Mouse (Mus musculus) CH12.LX (cell line): Measurements from ENCODE around the gene Hist1h3c.
"Not testable (repeated sequence)": the region's sequence is repeated elsewhere in the genome, so short reads cannot be mapped to it uniquely, and the experiment has no call there.

Experiments used
- CTCF ChIP-seq, 2 experiments: IDR thresholded peaks in 1 of 2; conservative IDR thresholded peaks in 1 of 2; 2 replicates each; pipeline ENCODE4 v1.5.1; 2011 to 2012; ENCODE audit warnings: low read depth in 2 of 2, low read length in 2 of 2, improper control_type of control experiment in 1 of 2, inconsistent platforms in 1 of 2, mild to moderate bottlenecking in 1 of 2, moderate library complexity in 1 of 2
- E2F4 ChIP-seq: IDR thresholded peaks from 2 replicates; pipeline ENCODE4 v1.6.1; 2011; ENCODE audit warnings: low read depth, low read length, improper control_type of control experiment; ENCODE audit not compliant: insufficient replicate concordance
- ELF1 ChIP-seq: IDR thresholded peaks from 2 replicates; pipeline ENCODE4 v1.6.1; 2014; ENCODE audit warnings: low read depth, mild to moderate bottlenecking, inconsistent platforms, low read length, improper control_type of control experiment
- EP300 ChIP-seq: IDR thresholded peaks from 2 replicates; pipeline ENCODE4 v1.6.1; 2011; ENCODE audit warnings: low read length, improper control_type of control experiment
- MAX ChIP-seq: IDR thresholded peaks from 2 replicates; pipeline ENCODE4 v1.6.1; 2011; ENCODE audit warnings: low read length, improper control_type of control experiment
- MXI1 ChIP-seq: IDR thresholded peaks from 2 replicates; pipeline ENCODE4 v1.6.1; 2011; ENCODE audit warnings: mild to moderate bottlenecking, low read depth, low read length, improper control_type of control experiment
- POLR2A ChIP-seq: IDR thresholded peaks from 2 replicates; pipeline ENCODE4 v1.6.1; 2011; ENCODE audit warnings: low read depth, mild to moderate bottlenecking, improper control_type of control experiment, low read length
- RAD21 ChIP-seq: IDR thresholded peaks from 2 replicates; pipeline ENCODE4 v1.6.1; 2011; ENCODE audit warnings: low read depth, mild to moderate bottlenecking, low read length, improper control_type of control experiment, moderate library complexity
- UBTF ChIP-seq: IDR thresholded peaks from 2 replicates; pipeline ENCODE4 v1.6.1; 2012; ENCODE audit warnings: low read depth, mild to moderate bottlenecking, inconsistent platforms, low read length, improper control_type of control experiment, moderate library complexity

- not testable (repeated sequence) for TF ChIP-seq ELF1; CTCF (conservative IDR thresholded peaks at IDR 0.05 in 1 of 2, IDR thresholded peaks at IDR 0.05 in 1 of 2; ENCODE audit: low read depth in 2 of 2, low read length in 2 of 2); MAX; EP300; POLR2A; MXI1; UBTF; E2F4; RAD21
These were observed 24.2 kb upstream of the Hist1h3c start, which contains the start of gene Trim38 for GRCm38 (mm10) chr13:23769613-23770012.
